9 mouse cellular contexts compared by ENCODE assay signal in the genomic region with DNA sequence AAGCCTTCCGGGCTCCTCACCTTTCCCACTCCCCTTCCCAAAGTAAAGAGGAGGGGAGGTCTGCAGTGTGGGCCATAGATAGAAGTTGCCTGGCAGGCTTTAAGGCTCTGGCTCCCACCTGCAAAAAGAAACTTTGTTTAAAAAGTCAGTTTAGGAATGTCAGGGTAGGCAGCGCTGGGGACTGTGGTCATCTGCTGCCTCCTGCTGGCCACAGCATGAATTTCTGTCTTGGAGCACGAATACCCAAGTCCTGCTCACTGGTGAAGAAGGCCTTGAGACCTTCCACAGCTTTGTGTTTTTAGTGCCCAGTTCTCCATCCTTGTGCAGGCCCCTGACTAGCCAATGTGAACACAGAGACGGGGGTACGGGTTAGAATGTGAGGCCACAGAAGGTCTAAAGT.
A peak's percentile ranks its signal among the peaks of the same experiment; 100 is the strongest.
DNase-seq lines count a peak whose midpoint lies in the region; ATAC-seq and TF ChIP-seq lines count a peak whose summit lies in the region.
"Had no signal": no experiment of that assay in that cellular context is flagged by ENCODE, and none has a peak within 500 bp of the region (broad histone marks: within the 10 kb centered on the region; RNA-seq: fewer than 3 reads in every experiment).

No protein-coding gene starts in this region.

- WGBS in heart, embryonic 11.5 days (ENCODE audit: insufficient replicate concordance): 53% methylated on average over 5 of the region's 5 CpGs
- WGBS in neural tube, embryonic 11.5 days: 78% methylated on average over 5 of the region's 5 CpGs

- no peak for ATAC-seq in heart, embryonic 11.5 days (replicated peaks; ENCODE audit: insufficient number of reproducible peaks, low FRiP score, low TSS enrichment)
- ATAC-seq in neural tube, embryonic 11.5 days (ENCODE audit: insufficient read depth, low FRiP score, low TSS enrichment): no peak

- TF ChIP-seq CTCF in cortical plate, adult 2 months (IDR thresholded peaks at IDR 0.05; ENCODE audit: extremely low read depth, insufficient read depth, low read length): peak; percentile 95

- no peak overlapping the region for H3K27ac ChIP-seq in heart, embryonic 11.5 days (ENCODE audit: low read depth, low read length)
- H3K27ac ChIP-seq in cortical plate, adult 2 months (ENCODE audit: insufficient read depth, low read length): no peak overlapping the region
- no peak overlapping the region for H3K27ac ChIP-seq in neural tube, embryonic 11.5 days (ENCODE audit: low read depth, low read length)

- H3K27me3 ChIP-seq in heart, embryonic 11.5 days (ENCODE audit: control insufficient read depth, insufficient read depth, low read length): no peaks in the 10 kb centered on the region
- H3K27me3 ChIP-seq in neural tube, embryonic 11.5 days (ENCODE audit: control insufficient read depth, insufficient read depth, low read length): no peaks in the 10 kb centered on the region
- H3K27me3 ChIP-seq: megakaryocyte, embryonic 14.5 days had no signal

- H3K9me3 ChIP-seq in heart, embryonic 11.5 days (replicated peaks; ENCODE audit: control insufficient read depth, low read length): no peaks in the 10 kb centered on the region
- no peaks in the 10 kb centered on the region for H3K9me3 ChIP-seq in neural tube, embryonic 11.5 days (ENCODE audit: control insufficient read depth, low read length)

- H3K9ac ChIP-seq in heart, embryonic 11.5 days (ENCODE audit: low read depth, low read length): no peak overlapping the region
- no peak overlapping the region for H3K9ac ChIP-seq in neural tube, embryonic 11.5 days (ENCODE audit: low read length)

- intact Hi-C loops in heart, postnatal 14 days (cut with DNase I): loop anchor here (2.0 to 5.0 kb wide), 3 partner anchors 45 to 287 kb away; no protein-coding TSS in a partner anchor
- intact Hi-C loops in left cerebral cortex, postnatal 14 days (cut with DNase I): loop anchor here (5.0 to 10.0 kb wide), 2 partner anchors 43 to 285 kb away; no protein-coding TSS in a partner anchor

- no peak overlapping the region for H3K4me2 ChIP-seq in heart, embryonic 11.5 days
- H3K4me2 ChIP-seq in neural tube, embryonic 11.5 days (ENCODE audit: low read depth): no peak overlapping the region

- peak; percentile 59 to 85 for DNase-seq in heart, adult 18-20 months
- DNase-seq in R1 (ENCODE audit: low read depth, low spot score): peak; percentile 76
- peak; percentile 77 to 87 for DNase-seq in heart, postnatal 14 days
- DNase-seq in left cerebral cortex, postnatal 14 days (ENCODE audit: low spot score in 2 of 2): peak; percentile 71 to 81
- DNase-seq in neural tube, embryonic 11.5 days (ENCODE audit: low spot score): peak; percentile 69
- peak; percentile 71 for DNase-seq in testis, postnatal 14 days (ENCODE audit: low spot score)

- peaks cover 51% of the 10 kb centered on the region for H3K36me3 ChIP-seq in heart, embryonic 11.5 days (ENCODE audit: control insufficient read depth, insufficient read depth, low read length)
- H3K36me3 ChIP-seq in neural tube, embryonic 11.5 days (ENCODE audit: control insufficient read depth, insufficient read depth, low read length): peaks cover 38% of the 10 kb centered on the region

- H3K4me3 ChIP-seq in heart, embryonic 11.5 days (ENCODE audit: low read depth, low read length): no peak overlapping the region
- H3K4me3 ChIP-seq in cortical plate, adult 2 months (ENCODE audit: insufficient read depth, low read length): no peak overlapping the region
- H3K4me3 ChIP-seq in neural tube, embryonic 11.5 days (ENCODE audit: low read depth, low read length): no peak overlapping the region
- H3K4me3 ChIP-seq: megakaryocyte, embryonic 14.5 days had no signal

- no peaks in the 10 kb centered on the region for H3K4me1 ChIP-seq in heart, embryonic 11.5 days (ENCODE audit: control insufficient read depth, insufficient read depth, low read length)
- H3K4me1 ChIP-seq in cortical plate, adult 2 months (ENCODE audit: control insufficient read depth, insufficient read depth, low read length): no peaks in the 10 kb centered on the region
- H3K4me1 ChIP-seq in neural tube, embryonic 11.5 days (ENCODE audit: control insufficient read depth, insufficient read depth, low read length): no peaks in the 10 kb centered on the region

- TF ChIP-seq POLR2A in cortical plate, adult 2 months (IDR thresholded peaks at IDR 0.05; ENCODE audit: extremely low read depth, insufficient read depth, low read length): no peak
